Mouse (Mus musculus) spleen, postnatal 4 days (tissue): ENCODE measurements at regions not wholly inside any gene's neighbourhood (a gene's known extent, or its start where the extent isn't known, plus 50 kb on each side); places are given as distances from the start of the nearest gene placed in this dataset.

Source experiments
- DNase-seq, 2 experiments: peaks; one replicate each; pipeline ENCODE4 v3.0.0; 2022; ENCODE audit warnings: low spot score in 2 of 2

GRCm38 (mm10) chr15:42768396-42768795 lies 2634.2 kb downstream of the 9330182O14Rik start:
- DNase-seq: no peak

GRCm38 (mm10) chr15:42779903-42780302 lies 2645.7 kb downstream of the 9330182O14Rik start:
- no peak for DNase-seq

- no peak for DNase-seq
Measured at GRCm38 (mm10) chr15:42801217-42801616, 2667.1 kb downstream of the 9330182O14Rik start.

- no peak for DNase-seq
Measured at GRCm38 (mm10) chr15:42810871-42811490, 2676.8 kb downstream of the 9330182O14Rik start.

- DNase-seq: no peak
Measured at GRCm38 (mm10) chr15:42815026-42815724, 2681.0 kb downstream of the 9330182O14Rik start.

GRCm38 (mm10) chr15:42838839-42839238 lies 2704.7 kb downstream of the 9330182O14Rik start:
- no peak for DNase-seq

GRCm38 (mm10) chr15:42850003-42850402 lies 2715.8 kb downstream of the 9330182O14Rik start:
- no peak for DNase-seq

- DNase-seq: no peak
Measured at GRCm38 (mm10) chr15:42872491-42872890, 2738.3 kb downstream of the 9330182O14Rik start.

- DNase-seq: no peak
Measured at GRCm38 (mm10) chr15:42894611-42895010, 2760.4 kb downstream of the 9330182O14Rik start.

GRCm38 (mm10) chr15:42900056-42900455 lies 2765.9 kb downstream of the 9330182O14Rik start:
- no peak for DNase-seq

GRCm38 (mm10) chr15:42901782-42902181 lies 2767.6 kb downstream of the 9330182O14Rik start:
- DNase-seq: no peak

GRCm38 (mm10) chr15:42911357-42911756 lies 2777.2 kb downstream of the 9330182O14Rik start:
- DNase-seq: no peak

GRCm38 (mm10) chr15:42912880-42913279 lies 2778.7 kb downstream of the 9330182O14Rik start:
- DNase-seq: no peak

- DNase-seq: no peak
Measured at GRCm38 (mm10) chr15:42913285-42913684, 2779.1 kb downstream of the 9330182O14Rik start.

GRCm38 (mm10) chr15:42914099-42914498 lies 2779.9 kb downstream of the 9330182O14Rik start:
- peak; percentile 29 to 68 for DNase-seq

- no peak for DNase-seq
Measured at GRCm38 (mm10) chr15:42915195-42915594, 2781.0 kb downstream of the 9330182O14Rik start.

GRCm38 (mm10) chr15:42921618-42922017 lies 2787.5 kb downstream of the 9330182O14Rik start:
- no peak for DNase-seq

GRCm38 (mm10) chr15:42928331-42928730 lies 2794.2 kb downstream of the 9330182O14Rik start:
- DNase-seq: no peak

GRCm38 (mm10) chr15:42944610-42945009 lies 2810.4 kb downstream of the 9330182O14Rik start:
- no peak for DNase-seq

- DNase-seq: no peak
Measured at GRCm38 (mm10) chr15:42955167-42955566, 2821.0 kb downstream of the 9330182O14Rik start.

GRCm38 (mm10) chr15:42962747-42963338 lies 2828.7 kb downstream of the 9330182O14Rik start:
- DNase-seq: no peak

GRCm38 (mm10) chr15:42965314-42965713 lies 2831.1 kb downstream of the 9330182O14Rik start:
- no peak for DNase-seq
